Mouse (Mus musculus) embryo, embryonic 9.5 days (tissue): Measurements from ENCODE around the gene Rcl1.

Experiments
- DNase-seq: peaks from one replicate; pipeline ENCODE4 v3.0.0-alpha.2; 2017; ENCODE audit errors: extremely low spot score

Rcl1 gene

DNA sequence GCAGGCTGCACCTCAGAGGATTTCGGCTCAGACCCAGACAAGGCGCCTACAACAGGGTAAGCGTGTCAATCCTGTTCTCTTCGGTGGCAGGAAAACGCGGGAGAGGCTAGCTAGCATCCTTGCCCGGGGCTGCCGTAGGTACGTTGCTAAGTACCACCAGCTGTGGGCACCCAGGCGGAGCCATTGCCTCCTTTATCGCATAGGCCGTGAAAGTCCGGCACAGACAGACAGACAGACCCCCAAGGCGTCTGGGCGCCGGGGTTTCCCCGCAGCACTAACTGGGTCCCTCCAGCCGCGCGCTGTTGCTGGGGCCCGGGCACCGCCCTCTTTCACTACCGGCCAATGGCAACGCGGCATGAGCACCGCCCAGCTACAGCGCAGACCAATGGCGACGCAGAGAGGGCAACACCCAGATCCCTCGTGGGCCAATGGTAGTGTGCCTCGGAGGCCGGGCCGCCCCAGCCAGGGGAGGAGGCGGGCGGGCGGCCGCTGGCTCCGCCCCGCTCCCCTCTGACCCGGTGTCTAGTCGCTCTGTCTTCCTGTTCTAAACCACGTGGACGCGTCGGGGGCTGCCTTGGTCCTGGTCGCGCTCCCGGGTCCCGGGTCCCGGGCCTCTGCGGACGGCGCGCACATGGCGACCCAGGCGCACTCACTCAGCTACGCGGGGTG lies at the start of gene Rcl1:
TSS of gene Rcl1 (plus strand) at position 502 of the 669 bp plus-strand sequence.
- DNase-seq, result peak; percentile 97

DNA sequence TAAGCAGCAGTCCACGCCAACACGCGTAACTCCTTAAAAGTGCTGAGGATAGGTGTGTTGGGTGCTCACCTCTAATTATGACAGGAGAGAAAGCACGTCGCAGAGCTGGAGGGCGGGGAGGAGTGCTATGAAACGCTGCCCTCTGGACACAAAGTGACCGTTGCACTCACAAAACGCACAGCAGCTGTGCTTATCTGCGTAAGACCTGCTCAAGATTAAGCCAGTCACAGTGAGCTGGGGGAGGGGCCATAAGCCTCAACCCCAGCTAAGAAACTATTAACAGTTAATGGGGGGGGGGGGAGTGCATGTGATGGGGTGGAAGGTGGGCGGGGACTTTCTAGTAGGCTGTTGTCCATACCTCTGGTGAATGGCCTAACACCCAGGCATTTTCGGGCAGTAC lies 48.4 kb upstream of the Rcl1 start:
- no peak for DNase-seq

DNA sequence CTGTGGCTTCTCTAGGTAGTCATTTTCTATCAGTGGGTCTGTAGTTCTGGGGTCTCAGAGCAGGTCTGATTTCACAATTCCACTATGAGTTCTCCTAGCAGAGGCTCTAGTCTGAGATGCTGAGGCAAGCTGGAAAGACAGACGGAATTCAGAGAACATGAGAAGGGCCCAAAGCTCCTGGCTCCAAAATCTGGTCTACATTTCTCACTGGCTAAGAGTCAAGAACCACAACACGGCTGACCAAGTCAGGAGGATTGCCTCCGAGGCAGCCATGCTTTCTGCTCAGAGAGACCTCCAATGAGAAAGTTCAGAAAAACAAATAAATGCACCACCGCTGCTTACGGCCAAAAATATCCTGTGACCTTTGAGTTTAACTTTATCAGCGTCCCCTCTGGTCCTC lies 46.6 kb upstream of the Rcl1 start:
- no peak for DNase-seq

DNA sequence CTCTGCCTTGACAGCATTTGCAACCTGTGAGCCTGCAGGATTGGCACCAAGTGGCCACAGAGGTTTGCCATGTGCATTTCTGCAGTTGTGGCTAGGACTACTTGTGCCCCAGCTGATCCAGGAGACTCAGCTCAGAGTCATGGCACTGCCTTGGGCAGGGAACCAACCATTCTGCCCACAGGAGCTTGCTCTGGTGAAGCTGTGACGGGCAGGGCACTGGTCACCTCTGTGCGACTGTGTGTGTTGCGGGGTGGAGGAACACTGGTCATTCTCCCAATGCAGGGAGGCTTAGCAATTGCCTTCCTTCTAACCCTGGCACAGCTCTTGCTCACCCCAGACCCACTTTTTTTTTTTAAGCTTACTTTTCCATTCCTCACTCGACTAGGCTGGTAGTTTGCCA lies 45.7 kb upstream of the Rcl1 start:
- DNase-seq, result no peak

DNA sequence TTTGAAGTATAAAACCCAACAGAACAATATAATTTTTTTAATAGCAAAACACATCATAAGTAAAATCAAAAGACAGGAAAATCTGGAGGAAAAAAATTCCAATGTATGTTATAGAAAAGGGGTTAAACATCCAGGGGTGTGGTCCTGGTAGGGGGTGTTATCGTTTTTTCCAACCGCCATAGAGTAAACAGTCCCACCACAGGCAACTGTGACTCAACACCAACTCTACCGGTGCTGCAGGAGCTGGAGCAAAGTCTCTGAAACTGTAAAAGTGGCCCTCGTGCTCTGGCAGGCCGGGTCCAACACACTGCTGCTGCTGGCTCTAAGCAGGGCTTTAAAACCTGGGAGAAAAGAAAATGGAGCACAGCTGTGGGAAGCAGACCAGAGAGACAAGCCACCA lies 42.4 kb upstream of the Rcl1 start:
- no peak for DNase-seq

DNA sequence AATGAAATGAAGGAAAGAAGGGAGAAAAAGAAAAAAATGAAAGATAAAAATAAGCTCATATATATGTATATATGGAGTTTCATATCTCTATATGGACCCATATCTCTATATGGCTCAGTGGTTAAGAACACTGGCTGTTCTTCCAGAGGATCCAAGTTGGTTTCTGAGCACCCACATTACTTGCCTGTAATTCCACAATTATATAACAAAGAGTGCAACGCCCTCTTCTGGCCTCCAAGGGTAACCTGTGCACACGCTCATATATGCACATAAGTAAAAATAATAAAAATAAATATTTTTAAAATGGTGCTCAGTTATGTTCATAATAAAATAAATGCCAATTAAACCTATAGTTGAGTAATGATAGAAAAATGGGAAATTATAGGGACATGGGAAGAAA lies 41.5 kb upstream of the Rcl1 start:
- DNase-seq, result no peak

DNA sequence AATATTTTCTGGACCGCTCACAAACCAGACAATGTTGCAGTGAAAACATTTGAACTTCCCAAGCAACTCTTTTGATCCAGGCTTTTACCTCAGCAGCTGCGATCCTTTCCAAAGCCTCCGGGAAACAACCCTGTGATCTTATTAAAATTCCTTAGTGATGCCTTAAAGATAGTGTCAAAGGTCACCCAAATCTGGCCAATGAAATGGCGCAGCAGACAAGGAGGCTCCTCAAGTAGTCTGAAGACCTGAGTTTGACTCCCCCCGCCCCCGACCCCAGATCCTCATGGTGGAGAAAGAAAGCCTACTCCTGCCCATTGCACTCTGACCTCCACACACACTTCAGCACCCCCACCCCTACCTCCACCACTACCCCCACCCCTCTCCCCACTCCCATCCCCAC lies 40.9 kb upstream of the Rcl1 start:
- DNase-seq, result peak; percentile 39

DNA sequence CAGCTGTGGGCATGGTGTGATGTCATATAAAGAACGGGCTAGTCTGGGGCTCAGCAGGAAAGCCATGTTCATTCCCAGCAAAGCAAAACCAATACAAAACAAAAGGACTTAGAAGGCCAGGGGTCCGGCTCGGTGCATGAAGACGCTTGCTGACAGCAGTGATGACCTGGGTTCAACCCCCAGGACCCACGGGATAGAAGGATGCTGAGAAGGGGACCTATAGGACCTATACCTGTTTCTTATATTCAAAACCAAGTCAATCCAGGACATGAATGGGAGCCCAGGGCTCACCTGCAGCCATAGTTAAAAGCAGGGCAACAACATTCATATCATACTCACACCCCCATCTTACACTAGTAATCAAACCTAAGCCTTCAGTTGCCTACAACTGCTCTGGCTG lies 38.2 kb upstream of the Rcl1 start:
- DNase-seq, result no peak

DNA sequence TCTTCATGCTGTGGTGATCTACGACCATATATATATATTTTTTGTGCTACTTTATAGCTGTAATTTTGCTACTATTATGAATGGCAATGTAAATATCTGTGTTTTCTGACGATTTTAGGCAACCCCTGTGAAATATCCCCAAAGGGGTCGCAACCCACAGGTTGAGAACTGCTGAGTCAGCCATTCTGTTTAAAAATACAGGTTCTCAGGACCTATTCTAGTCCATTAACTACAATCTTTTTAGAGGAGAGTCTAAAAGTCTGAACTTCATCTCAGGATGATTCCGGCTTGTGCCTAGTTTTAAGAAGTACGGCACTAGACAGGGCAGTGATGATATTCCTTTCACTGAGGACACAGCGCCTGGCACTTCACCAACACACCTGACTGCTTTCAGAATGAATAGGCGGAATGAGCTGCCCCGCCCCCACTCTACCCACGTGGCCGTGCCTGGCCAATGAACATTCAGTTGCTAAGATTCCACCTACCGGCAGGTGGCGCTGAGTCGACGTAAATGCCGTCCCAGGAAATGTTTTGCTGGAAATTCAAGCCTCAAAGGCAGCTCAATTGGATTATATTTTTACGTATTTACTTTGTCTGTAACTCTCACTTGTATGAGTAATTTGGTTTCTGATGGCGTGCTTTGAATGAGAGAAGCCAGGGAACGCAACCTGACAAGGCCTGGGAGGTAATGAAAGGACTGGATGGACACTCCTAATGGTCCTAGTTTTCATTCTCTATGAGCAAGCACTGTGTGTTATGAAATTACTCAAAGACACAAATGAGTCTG lies 37.4 kb upstream of the Rcl1 start:
- DNase-seq, result peak; percentile 87

DNA sequence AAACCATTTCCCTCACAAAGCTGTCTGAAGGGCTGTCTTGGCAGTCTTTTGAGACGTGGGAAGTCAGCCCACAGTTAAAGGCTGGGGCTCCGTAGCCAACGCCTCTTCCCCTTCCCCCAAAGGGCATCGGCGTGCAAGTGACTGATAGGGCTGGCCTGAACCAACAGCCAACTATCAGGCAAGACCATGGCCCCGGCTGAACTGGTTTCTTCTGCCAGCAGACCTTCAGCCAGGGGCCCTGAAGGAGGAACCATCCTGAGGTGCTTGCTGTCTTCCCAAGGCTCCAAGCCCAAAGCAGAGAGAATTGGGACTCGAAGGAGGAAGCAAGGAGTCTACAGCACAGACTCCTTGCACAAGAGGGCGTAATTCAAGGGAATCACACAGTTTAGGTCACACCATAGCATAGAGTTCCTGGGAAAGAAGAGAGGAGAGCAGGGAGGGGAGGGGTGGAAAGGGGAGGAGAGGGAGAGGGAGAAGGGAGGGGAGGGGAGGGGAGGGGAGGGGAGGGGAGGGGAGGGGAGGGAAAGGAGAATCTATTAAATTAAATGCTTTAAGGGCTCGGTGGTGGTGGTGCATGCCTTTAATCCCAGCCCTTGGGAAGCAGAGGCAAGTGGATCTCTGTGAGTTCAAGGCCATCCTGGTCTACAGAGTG lies 36.6 kb upstream of the Rcl1 start:
- DNase-seq, result no peak

DNA sequence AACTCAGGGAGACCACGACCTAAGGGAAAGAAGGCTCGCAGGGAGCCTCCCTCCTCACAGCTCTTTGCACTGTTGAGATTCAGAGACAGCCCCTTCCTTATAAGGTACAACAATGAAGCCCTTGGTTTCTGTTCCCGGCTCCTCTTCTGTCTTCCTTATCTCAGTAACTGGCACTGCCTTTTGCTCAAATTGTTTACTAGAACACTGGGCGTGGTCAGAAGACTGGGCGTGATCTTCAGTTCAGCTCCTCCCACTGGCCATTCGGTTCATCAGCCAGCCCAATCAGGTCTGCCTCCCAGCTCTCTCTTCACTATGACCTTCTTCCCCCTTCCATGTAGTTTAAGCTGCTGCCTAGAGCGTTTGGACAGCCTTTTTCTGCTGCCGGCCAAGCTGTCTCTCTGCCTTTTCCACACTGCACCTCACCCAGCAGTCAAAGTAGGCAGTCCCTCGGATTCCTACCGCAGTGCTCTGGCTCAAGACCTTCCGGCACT lies 34.1 kb upstream of the Rcl1 start:
- DNase-seq, result peak; percentile 73

DNA sequence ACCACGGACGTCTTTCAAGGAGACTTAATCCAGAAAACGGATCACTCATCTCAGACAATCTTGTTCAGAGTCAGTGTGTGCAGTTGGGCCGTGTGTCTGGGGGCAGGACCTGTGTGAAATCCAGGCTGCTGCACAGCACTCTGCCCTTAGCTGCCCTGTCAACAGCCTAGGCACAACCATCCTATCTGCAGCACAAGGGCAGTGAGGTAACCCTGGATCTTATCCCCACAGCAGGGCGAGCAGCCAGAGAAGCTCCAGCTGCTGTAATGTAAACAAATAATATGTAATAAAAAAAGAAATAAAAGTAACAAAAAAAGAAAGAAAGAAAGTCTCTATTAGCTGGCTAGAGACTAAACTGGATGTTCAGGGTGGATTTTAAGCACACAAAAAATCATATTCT lies 32.0 kb upstream of the Rcl1 start:
- no peak for DNase-seq

DNA sequence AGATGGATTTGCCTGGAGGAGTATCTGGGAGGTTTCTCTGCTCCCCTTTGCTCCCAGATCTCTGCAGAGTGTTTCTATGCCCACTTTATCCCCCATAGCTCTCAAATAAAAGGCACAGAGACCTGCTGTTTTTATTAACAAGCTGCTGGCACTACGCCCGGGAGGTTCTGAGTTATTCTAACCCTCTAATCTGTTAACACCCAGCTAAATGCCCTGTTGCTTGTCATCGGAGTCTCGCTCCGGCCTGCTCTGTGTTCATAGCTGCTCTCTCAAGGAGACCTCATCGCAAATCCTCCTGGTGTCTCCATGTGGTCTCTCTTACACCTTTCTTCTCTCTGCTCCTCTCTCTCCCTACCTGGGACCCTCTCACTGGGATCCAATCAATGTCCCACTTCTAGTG lies 26.4 kb upstream of the Rcl1 start:
- no peak for DNase-seq

DNA sequence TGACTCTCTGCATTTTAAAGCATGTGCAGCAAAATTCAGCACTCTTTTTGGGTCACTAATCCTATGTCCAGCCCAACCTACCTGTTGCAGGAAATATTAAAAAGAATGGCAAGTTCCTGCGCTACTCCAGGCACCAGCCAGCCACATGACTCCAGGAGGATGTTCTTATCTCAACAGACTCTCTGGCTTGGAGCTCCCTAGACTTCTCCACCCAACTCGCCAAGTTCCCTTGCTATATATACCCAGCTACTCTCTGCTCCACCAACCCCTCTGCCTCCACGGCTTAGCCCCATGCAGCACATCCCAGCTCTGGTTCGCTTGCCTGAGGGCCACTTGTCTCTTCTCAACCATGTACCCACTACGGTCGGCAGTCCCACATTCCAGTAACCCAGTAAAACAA lies 12.5 kb upstream of the Rcl1 start:
- DNase-seq, result no peak

DNA sequence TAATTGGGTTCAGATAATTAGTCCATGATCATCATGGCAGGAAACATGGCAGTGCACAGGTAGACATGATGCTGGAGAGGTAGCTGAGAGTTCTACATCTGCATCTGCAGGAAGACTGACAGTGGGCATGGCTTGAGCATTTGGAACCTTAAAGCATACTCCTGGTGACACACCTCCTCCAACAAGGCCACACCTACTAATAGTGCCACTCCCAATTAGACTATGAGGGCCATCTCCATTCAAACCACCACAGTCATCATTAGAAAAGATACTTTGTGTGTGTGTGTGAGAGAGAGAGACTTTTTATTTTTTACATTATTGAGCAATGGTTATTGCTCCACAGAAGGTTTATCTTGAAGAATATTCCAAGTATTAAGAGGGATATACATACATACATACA lies 9.0 kb upstream of the Rcl1 start:
- DNase-seq, result no peak

DNA sequence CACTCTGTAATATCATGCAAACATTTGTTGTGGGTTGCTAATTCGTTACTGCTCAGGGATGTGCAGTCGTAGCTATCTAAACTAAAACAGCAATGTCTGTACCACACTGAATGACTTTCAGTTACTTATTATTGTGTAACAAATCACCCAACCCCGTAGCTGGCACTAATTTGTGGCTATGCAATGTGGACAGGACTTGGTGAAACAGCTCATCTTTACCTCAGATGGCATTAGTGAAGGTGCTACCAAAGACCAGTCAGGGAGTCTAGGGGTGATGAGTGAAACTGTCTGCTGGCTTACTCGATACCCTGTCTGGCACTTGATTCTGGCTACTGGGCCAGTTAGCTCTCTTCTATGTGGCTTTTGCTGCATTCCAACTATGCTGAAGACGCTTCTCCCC lies 2.1 kb upstream of the Rcl1 start:
- DNase-seq, result no peak

DNA sequence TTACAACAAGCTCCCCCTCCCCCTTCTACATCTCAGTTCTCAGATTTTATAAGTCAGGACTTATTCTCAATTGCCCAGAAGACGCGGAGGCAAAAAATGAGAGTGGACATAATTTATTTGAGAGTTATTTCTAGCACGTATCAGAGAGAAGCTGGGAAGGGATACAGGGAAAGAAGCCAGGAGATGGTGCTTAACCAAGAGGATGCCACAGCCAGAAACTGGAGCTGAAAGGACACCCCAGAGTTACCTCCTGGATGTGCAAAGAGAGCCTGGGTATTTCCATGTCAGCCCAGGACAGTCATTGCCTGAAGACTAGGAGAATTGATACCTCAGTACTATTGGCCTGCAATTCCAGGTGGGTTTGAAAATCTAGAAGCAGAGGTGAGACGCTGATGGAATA lies 1.6 kb upstream of the Rcl1 start:
- DNase-seq, result no peak

DNA sequence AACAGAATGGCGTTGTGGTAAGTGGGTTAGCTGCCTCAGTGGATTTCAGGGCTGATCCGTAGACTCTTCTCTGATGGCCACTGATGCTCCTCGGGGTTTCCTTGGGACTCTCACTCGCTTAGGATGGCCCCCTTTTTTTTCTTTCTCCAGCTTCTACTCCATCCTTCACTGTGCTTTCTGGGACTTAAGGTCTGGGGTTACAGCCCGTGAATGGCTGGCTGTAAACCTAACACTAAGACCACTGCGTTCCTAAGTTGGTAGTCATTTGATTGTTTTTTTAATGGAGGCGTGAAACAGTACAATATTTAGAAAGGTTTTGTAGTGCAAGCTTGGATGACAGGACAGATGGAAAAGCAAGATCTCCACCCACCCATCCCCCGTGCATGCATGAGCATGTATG lies 914 bp upstream of the Rcl1 start:
- no peak for DNase-seq

DNA sequence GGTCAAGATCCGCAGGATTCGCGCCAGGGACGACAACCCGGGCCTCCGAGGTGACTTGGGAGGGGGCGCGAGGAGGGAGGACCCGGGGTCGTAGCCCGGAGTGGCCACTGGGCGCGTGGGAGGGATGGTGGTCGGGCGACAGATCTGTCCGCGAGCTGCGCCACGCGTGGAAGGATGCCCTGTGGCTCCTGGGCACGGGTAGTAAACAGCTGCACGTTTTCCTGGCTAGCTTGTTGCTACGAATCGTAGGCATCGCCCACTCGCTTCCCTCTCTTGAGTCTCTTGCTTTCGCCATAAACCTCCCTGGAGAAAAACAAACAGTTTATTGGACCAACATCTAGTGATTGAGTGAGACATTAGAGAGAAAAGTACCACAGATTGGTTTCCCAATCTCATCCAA lies 416 bp downstream of the Rcl1 start:
- DNase-seq, result no peak

DNA sequence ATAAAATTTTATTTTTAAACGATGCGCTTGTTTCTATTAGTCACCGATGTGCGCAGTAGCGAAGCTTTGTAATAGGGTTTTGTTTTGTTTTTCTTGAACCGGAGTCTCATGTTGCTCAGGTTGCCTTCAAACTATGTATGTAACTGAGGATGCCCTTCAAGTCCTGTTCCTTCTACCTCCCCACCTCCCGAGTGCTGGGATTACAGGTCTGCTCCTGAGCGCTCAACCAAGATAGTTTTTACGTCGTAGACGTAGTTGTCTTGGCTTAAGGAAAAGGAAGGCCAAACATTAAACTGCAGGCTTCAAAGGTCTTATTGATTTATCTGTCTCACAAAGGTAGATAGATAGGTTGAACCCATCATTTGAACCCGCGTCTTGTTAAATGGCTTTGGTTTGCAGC lies 923 bp downstream of the Rcl1 start:
- DNase-seq, result peak; percentile 27

DNA sequence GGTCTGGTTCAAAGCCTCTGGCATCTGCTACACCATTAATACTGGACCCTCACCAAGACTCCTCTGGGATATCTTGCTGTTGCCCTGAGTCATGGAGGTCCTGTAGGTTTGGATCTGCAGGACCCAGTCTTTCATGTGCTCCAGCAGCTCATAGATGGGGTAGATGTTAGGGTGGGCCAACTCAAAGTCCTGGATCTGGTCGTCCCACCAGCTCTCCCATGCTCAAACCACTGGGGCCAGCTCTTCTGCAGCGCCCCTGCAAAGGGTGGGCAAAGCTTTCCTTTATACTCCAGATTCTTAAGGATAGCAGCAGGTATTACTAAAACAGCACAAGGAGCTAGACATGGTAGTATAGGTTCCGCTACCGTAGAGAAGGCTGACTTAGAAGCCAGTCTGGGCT lies 4.6 kb downstream of the Rcl1 start:
- no peak for DNase-seq

DNA sequence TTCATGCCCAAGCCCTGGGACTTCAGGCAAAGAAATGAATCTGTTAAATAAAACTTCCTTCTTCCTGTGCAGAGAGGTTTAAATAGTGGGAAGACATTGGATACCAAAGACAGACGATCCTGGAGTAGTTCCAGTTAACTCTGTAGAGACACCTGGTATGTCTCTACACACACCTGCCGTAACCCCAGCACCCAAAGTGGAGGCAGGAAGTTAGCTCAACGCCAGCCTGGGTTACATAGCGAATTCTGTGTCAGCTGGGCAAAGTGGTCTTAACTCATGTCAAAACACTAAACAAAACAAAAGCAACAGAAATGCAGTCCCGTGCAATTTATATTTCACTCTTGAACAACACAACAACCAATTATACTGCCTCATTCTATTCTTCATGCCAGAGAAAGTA lies 5.1 kb downstream of the Rcl1 start:
- no peak for DNase-seq

DNA sequence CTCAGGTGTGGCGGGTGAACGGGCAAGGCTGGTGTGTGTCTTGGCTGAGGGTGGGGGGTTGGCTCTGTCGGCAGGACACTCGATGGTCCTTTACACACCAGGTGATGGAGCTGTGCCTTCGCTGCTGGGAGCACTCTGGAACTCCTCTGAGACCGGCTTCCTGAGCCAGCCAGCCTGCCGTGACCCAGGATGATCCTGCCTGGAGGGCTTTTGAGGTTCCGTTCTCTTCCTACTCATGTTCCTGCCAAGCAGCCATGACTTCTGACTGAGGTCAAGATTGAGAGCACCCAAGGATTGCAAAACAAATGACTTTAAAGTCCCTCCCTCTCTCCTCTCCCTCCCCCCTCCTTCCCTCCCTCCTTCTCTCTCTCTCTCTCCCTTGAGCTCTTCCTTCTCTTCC lies 11.5 kb downstream of the Rcl1 start:
- no peak for DNase-seq
